9 mouse cellular contexts compared by ENCODE assay signal in genomic region chr8:110500253-110500652, GRCm38 (mm10).
DNase-seq lines count a peak whose midpoint lies in the region; ATAC-seq and TF ChIP-seq lines count a peak whose summit lies in the region.
"Had no signal": no experiment of that assay in that cellular context is flagged by ENCODE, and none has a peak within 500 bp of the region (broad histone marks: within the 10 kb centered on the region; RNA-seq: fewer than 3 reads in every experiment).

No protein-coding gene starts in this region.

- TF ChIP-seq EP300 in stomach, postnatal 0 days (optimal IDR thresholded peaks at IDR 0.05) = no peak

- no peak overlapping the region for H3K9ac ChIP-seq in forebrain, embryonic 11.5 days (ENCODE audit: low read length)
- no peak overlapping the region for H3K9ac ChIP-seq in forebrain, embryonic 14.5 days (ENCODE audit: low read length)
- H3K9ac ChIP-seq in neural tube, embryonic 11.5 days (ENCODE audit: low read length) = no peak overlapping the region
- no peak overlapping the region for H3K9ac ChIP-seq in neural tube, embryonic 15.5 days (replicated peaks)
- no peak overlapping the region for H3K9ac ChIP-seq in limb, embryonic 11.5 days (ENCODE audit: low read length)
- H3K9ac ChIP-seq in stomach, postnatal 0 days (ENCODE audit: low read length) = no peak overlapping the region
- H3K9ac ChIP-seq: heart, embryonic 15.5 days had no signal

- DNase-seq in forebrain, embryonic 11.5 days (ENCODE audit: low spot score) = peak; percentile 70
- DNase-seq in forebrain, embryonic 14.5 days (ENCODE audit: low spot score) = no peak
- peak; percentile 41 for DNase-seq in neural tube, embryonic 11.5 days (ENCODE audit: low spot score)
- peak; percentile 49 for DNase-seq in limb, embryonic 11.5 days (ENCODE audit: low spot score)
- DNase-seq in stomach, postnatal 0 days (ENCODE audit: low spot score) = peak; percentile 64
- no peak for DNase-seq in cerebellum, postnatal 36 days
- no peak for DNase-seq in thymus, adult 2 months

- H3K36me3 ChIP-seq in forebrain, embryonic 11.5 days (ENCODE audit: control insufficient read depth, insufficient read depth, low read length) = no peaks in the 10 kb centered on the region
- no peaks in the 10 kb centered on the region for H3K36me3 ChIP-seq in forebrain, embryonic 14.5 days (ENCODE audit: control insufficient read depth, insufficient read depth, low read length)
- no peaks in the 10 kb centered on the region for H3K36me3 ChIP-seq in neural tube, embryonic 11.5 days (ENCODE audit: control insufficient read depth, insufficient read depth, low read length)
- no peaks in the 10 kb centered on the region for H3K36me3 ChIP-seq in neural tube, embryonic 15.5 days
- H3K36me3 ChIP-seq in limb, embryonic 11.5 days (ENCODE audit: control insufficient read depth, insufficient read depth, low read length) = no peaks in the 10 kb centered on the region
- H3K36me3 ChIP-seq in stomach, postnatal 0 days (ENCODE audit: control insufficient read depth, insufficient read depth, low read length) = no peaks in the 10 kb centered on the region
- no peaks in the 10 kb centered on the region for H3K36me3 ChIP-seq in thymus, adult 2 months (ENCODE audit: control insufficient read depth, insufficient read depth, low read length)
- H3K36me3 ChIP-seq: heart, embryonic 15.5 days had no signal

- ATAC-seq in forebrain, embryonic 11.5 days (replicated peaks; ENCODE audit: low FRiP score) = peak; percentile 73
- no peak; the same call in 1 of the 2 replicates for ATAC-seq in forebrain, embryonic 14.5 days
- ATAC-seq in neural tube, embryonic 11.5 days (ENCODE audit: insufficient read depth, low FRiP score, low TSS enrichment) = 0 out of 2 replicates have a peak, but pooled peaks have one; percentile 48
- no peak for ATAC-seq in neural tube, embryonic 15.5 days (ENCODE audit: low FRiP score)
- ATAC-seq in limb, embryonic 11.5 days (ENCODE audit: insufficient number of reproducible peaks, low FRiP score, low TSS enrichment, low read depth) = no peak; the same call in 1 of the 2 replicates
- peak; percentile 76 for ATAC-seq in stomach, postnatal 0 days (ENCODE audit: low FRiP score, low TSS enrichment)

- H3K27ac ChIP-seq in forebrain, embryonic 11.5 days (ENCODE audit: low read depth, low read length) = no peak overlapping the region
- no peak overlapping the region for H3K27ac ChIP-seq in forebrain, embryonic 14.5 days (ENCODE audit: low read depth, low read length)
- H3K27ac ChIP-seq in neural tube, embryonic 11.5 days (ENCODE audit: low read depth, low read length) = no peak overlapping the region
- H3K27ac ChIP-seq in neural tube, embryonic 15.5 days (replicated peaks) = no peak overlapping the region
- H3K27ac ChIP-seq in limb, embryonic 11.5 days (replicated peaks; ENCODE audit: low read depth, low read length) = no peak overlapping the region
- H3K27ac ChIP-seq in stomach, postnatal 0 days (replicated peaks) = no peak overlapping the region
- no peak overlapping the region for H3K27ac ChIP-seq in thymus, adult 2 months (ENCODE audit: control insufficient read depth, insufficient read depth, low read length)
- H3K27ac ChIP-seq: heart, embryonic 15.5 days had no signal

- no peak for TF ChIP-seq POLR2A in thymus, adult 2 months (IDR thresholded peaks at IDR 0.05; ENCODE audit: control insufficient read depth, extremely low read depth, insufficient read depth, low read length, poor library complexity)

- no peaks in the 10 kb centered on the region for H3K27me3 ChIP-seq in forebrain, embryonic 11.5 days (ENCODE audit: control insufficient read depth, insufficient read depth, low read length)
- no peaks in the 10 kb centered on the region for H3K27me3 ChIP-seq in forebrain, embryonic 14.5 days (replicated peaks; ENCODE audit: control insufficient read depth, insufficient read depth, low read length)
- H3K27me3 ChIP-seq in neural tube, embryonic 11.5 days (ENCODE audit: control insufficient read depth, insufficient read depth, low read length) = no peaks in the 10 kb centered on the region
- H3K27me3 ChIP-seq in neural tube, embryonic 15.5 days (replicated peaks) = no peaks in the 10 kb centered on the region
- H3K27me3 ChIP-seq in limb, embryonic 11.5 days (ENCODE audit: control insufficient read depth, insufficient read depth, low read length) = no peaks in the 10 kb centered on the region
- no peaks in the 10 kb centered on the region for H3K27me3 ChIP-seq in stomach, postnatal 0 days (ENCODE audit: control insufficient read depth, insufficient read depth, low read length)
- no peaks in the 10 kb centered on the region for H3K27me3 ChIP-seq in thymus, adult 2 months (ENCODE audit: control insufficient read depth, insufficient read depth, low read length)

- no peaks in the 10 kb centered on the region for H3K4me1 ChIP-seq in forebrain, embryonic 11.5 days (replicated peaks; ENCODE audit: control insufficient read depth, insufficient read depth, low read length)
- H3K4me1 ChIP-seq in forebrain, embryonic 14.5 days (ENCODE audit: control insufficient read depth, insufficient read depth, low read length) = no peaks in the 10 kb centered on the region
- no peaks in the 10 kb centered on the region for H3K4me1 ChIP-seq in neural tube, embryonic 11.5 days (ENCODE audit: control insufficient read depth, insufficient read depth, low read length)
- H3K4me1 ChIP-seq in neural tube, embryonic 15.5 days = no peaks in the 10 kb centered on the region
- no peaks in the 10 kb centered on the region for H3K4me1 ChIP-seq in limb, embryonic 11.5 days (ENCODE audit: control insufficient read depth, insufficient read depth, low read length)
- no peaks in the 10 kb centered on the region for H3K4me1 ChIP-seq in stomach, postnatal 0 days (replicated peaks; ENCODE audit: control insufficient read depth, insufficient read depth)
- H3K4me1 ChIP-seq in thymus, adult 2 months (replicated peaks; ENCODE audit: control insufficient read depth, insufficient read depth, low read length) = no peaks in the 10 kb centered on the region
- H3K4me1 ChIP-seq: heart, embryonic 15.5 days had no signal

- TF ChIP-seq CTCF in stomach, postnatal 0 days (IDR thresholded peaks at IDR 0.05; ENCODE audit: low read depth) = no peak
- no peak for TF ChIP-seq CTCF in thymus, adult 2 months (IDR thresholded peaks at IDR 0.05; ENCODE audit: borderline replicate concordance, control insufficient read depth, extremely low read depth, insufficient read depth, low read length, poor library complexity)

- H3K9me3 ChIP-seq in forebrain, embryonic 11.5 days (ENCODE audit: control insufficient read depth, low read length) = no peaks in the 10 kb centered on the region
- H3K9me3 ChIP-seq in forebrain, embryonic 14.5 days (replicated peaks; ENCODE audit: control insufficient read depth, low read length) = no peaks in the 10 kb centered on the region
- H3K9me3 ChIP-seq in neural tube, embryonic 11.5 days (ENCODE audit: control insufficient read depth, low read length) = no peaks in the 10 kb centered on the region
- no peaks in the 10 kb centered on the region for H3K9me3 ChIP-seq in neural tube, embryonic 15.5 days (replicated peaks)
- H3K9me3 ChIP-seq in limb, embryonic 11.5 days (ENCODE audit: control insufficient read depth, low read length) = no peaks in the 10 kb centered on the region
- H3K9me3 ChIP-seq in stomach, postnatal 0 days (ENCODE audit: control insufficient read depth, low read length) = no peaks in the 10 kb centered on the region
- H3K9me3 ChIP-seq: heart, embryonic 15.5 days had no signal

- no peak overlapping the region for H3K4me3 ChIP-seq in forebrain, embryonic 11.5 days (ENCODE audit: low read depth, low read length)
- no peak overlapping the region for H3K4me3 ChIP-seq in forebrain, embryonic 14.5 days (ENCODE audit: low read depth, low read length)
- no peak overlapping the region for H3K4me3 ChIP-seq in neural tube, embryonic 11.5 days (ENCODE audit: low read depth, low read length)
- no peak overlapping the region for H3K4me3 ChIP-seq in neural tube, embryonic 15.5 days (replicated peaks)
- H3K4me3 ChIP-seq in limb, embryonic 11.5 days (ENCODE audit: low read depth, low read length) = no peak overlapping the region
- no peak overlapping the region for H3K4me3 ChIP-seq in stomach, postnatal 0 days (ENCODE audit: low read depth, low read length)
- no peak overlapping the region for H3K4me3 ChIP-seq in thymus, adult 2 months (ENCODE audit: control insufficient read depth, insufficient read depth, low read length)
- H3K4me3 ChIP-seq: heart, embryonic 15.5 days had no signal

- no peak overlapping the region for H3K4me2 ChIP-seq in forebrain, embryonic 11.5 days (ENCODE audit: low read depth, low read length, severe bottlenecking)
- no peak overlapping the region for H3K4me2 ChIP-seq in forebrain, embryonic 14.5 days (ENCODE audit: low read length)
- no peak overlapping the region for H3K4me2 ChIP-seq in neural tube, embryonic 11.5 days (ENCODE audit: low read depth)
- no peak overlapping the region for H3K4me2 ChIP-seq in neural tube, embryonic 15.5 days
- no peak overlapping the region for H3K4me2 ChIP-seq in limb, embryonic 11.5 days (ENCODE audit: low read depth, severe bottlenecking)
- H3K4me2 ChIP-seq in stomach, postnatal 0 days (replicated peaks; ENCODE audit: low read depth) = no peak overlapping the region
- H3K4me2 ChIP-seq: heart, embryonic 15.5 days had no signal

- WGBS in forebrain, embryonic 11.5 days = 41% methylated on average over 9 of the region's 10 CpGs
- 37% methylated on average over 10 of the region's 10 CpGs for WGBS in forebrain, embryonic 14.5 days
- 31% methylated on average over 10 of the region's 10 CpGs for WGBS in neural tube, embryonic 11.5 days
- WGBS in neural tube, embryonic 15.5 days = 31% methylated on average over 10 of the region's 10 CpGs
- WGBS in limb, embryonic 11.5 days = 19% methylated on average over 10 of the region's 10 CpGs
- WGBS in stomach, postnatal 0 days = 28% methylated on average over 9 of the region's 10 CpGs
- WGBS in thymus, adult 2 months = 42% methylated on average over 10 of the region's 10 CpGs

Comparison
In these comparisons a context has a peak if more than half of its experiments do, and no peak if none do; other contexts are left out.
1. ATAC-seq: peak in forebrain, embryonic 11.5 days (single experiment), neural tube, embryonic 11.5 days (single experiment) and stomach, postnatal 0 days (single experiment); none in forebrain, embryonic 14.5 days (single experiment), neural tube, embryonic 15.5 days (single experiment) and limb, embryonic 11.5 days (single experiment).
2. DNase-seq: peak in forebrain, embryonic 11.5 days (single experiment), neural tube, embryonic 11.5 days (single experiment), limb, embryonic 11.5 days (single experiment) and stomach, postnatal 0 days (single experiment); none in forebrain, embryonic 14.5 days (single experiment), cerebellum, postnatal 36 days (0 of 2) and thymus, adult 2 months (single experiment).